Mouse (Mus musculus) embryonic fibroblast, embryonic 13.5 days (primary cell): Measurements from ENCODE around the gene Negr1. TPM values are rescaled to one million over a fixed set of nuclear protein-coding genes. Genes with fewer than 3 reads are reported as not detected.

Experiments
- H3K27ac ChIP-seq: 2 replicates; pipeline ENCODE4 v1.5.1; 2012; ENCODE audit warnings: low read length, control low read depth, inconsistent platforms; ENCODE audit not compliant: insufficient read depth
- H3K4me1 ChIP-seq: 2 replicates; pipeline ENCODE4 v1.6.1; 2011; ENCODE audit warnings: low read length; ENCODE audit not compliant: control insufficient read depth, insufficient read depth
- H3K4me3 ChIP-seq: 2 replicates; pipeline ENCODE4 v1.5.1; 2011; ENCODE audit warnings: mild to moderate bottlenecking, control low read depth, low read length; ENCODE audit not compliant: insufficient read depth
- CTCF ChIP-seq: IDR thresholded peaks from 2 replicates; pipeline ENCODE4 v1.5.1; 2011; ENCODE audit warnings: mild to moderate bottlenecking, control low read depth, low read length, moderate library complexity, borderline replicate concordance; ENCODE audit not compliant: insufficient read depth
- POLR2A ChIP-seq: IDR thresholded peaks from 2 replicates; pipeline ENCODE4 v1.6.1; 2011; ENCODE audit warnings: low read depth, mild to moderate bottlenecking, control low read depth, low read length, moderate library complexity
- polyA plus RNA-seq: library from polyadenylated mRNA; stranded (reverse); fragments of >200 nt; gene quantifications from 2 replicates; pipeline ENCODE4 v1.2.4, GENCODE M21; 2011; ENCODE audit warnings: low read depth; ENCODE audit not compliant: missing spikeins, insufficient read length

Gene Negr1
- polyA plus RNA-seq, 1 experiment = 2.2 TPM

DNA sequence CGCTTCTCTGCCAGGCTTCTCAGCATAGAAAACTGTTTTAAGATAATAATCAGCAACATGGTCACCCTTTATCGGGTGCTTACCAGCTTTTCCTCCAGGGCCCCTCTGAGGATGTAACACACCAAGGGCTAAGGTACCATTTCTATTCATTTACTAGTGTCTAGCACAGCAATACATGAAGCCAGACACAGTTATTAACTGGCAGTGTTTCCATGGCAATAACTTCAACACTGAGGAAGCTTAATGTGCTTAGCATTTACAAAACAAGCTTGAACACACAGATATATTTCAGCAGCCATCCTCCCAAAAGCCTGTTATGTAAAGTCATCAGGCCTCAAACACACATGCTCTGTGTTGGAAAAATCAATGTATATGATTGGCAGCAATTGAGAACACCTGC is 620.4 kb downstream of the Negr1 start:
- H3K27ac ChIP-seq = no peak overlapping the region
- no peaks in the 10 kb centered on the region for H3K4me1 ChIP-seq
- no peak for TF ChIP-seq POLR2A
- TF ChIP-seq CTCF = no peak
- H3K4me3 ChIP-seq = no peak overlapping the region

DNA sequence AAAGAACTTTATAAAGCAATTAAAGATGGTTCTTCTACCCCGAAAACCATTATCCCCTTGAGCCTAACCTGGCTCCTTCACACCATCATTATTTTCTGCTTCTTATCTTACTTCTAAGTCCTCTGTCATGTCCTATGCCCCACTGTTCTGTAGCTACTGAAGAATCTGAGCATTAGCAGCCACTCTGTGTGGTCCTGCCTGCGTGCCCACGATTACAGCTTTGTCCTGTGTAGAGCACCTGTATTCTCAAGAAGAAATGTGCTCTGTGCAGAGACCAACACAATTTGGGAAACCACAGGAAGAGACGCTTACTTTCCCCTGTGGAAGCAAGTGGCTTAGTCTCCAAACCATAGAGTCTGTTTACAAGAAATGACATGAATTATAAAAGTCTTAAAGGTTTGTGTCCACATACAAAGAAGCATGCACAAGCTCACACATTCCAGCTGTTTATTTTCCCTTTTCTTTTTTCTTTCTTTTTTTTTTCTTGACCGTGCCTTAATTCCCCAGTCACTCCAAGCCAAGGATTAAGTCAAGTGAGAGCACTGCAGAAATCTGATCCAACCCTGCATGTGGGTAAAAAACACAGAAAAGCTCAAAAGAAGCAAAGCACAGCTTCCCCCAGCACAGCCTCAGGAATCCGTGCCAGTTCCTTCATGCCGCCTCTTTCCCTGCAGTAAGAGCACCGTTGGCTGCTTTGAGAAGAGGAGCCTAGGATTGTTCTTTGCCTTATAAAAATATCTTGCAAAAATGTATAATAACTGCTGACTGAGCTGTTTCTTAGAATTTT is 627.5 kb downstream of the Negr1 start:
- Histone ChIP-seq H3K4me3 (no peak overlapping the region), H3K27ac (no peak overlapping the region), H3K4me1 (peaks cover 8% of the 10 kb centered on the region)
- TF ChIP-seq POLR2A = no peak
- no peak for TF ChIP-seq CTCF

DNA sequence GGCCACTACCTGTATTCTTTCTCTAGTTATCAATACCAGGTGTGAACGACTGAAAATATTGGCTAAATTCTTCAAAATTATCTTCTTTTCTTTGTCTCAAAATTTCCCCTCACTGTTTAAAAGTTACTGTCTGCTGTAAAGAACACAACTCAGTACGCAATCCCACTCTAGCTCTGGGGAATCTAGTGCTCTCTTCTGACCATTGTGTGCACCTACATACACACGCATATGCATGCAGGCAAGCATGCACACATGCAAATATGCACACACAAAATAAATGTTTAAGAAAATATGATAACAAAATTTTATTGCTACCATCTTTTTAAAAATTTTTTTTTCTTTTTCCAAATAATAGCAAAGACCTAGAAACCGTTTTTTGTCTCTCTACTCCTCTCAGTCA is 628.2 kb downstream of the Negr1 start:
- Histone ChIP-seq H3K4me1 (peaks cover 8% of the 10 kb centered on the region), H3K4me3 (no peak overlapping the region), H3K27ac (no peak overlapping the region)
- TF ChIP-seq CTCF (no peak), POLR2A (no peak)

DNA sequence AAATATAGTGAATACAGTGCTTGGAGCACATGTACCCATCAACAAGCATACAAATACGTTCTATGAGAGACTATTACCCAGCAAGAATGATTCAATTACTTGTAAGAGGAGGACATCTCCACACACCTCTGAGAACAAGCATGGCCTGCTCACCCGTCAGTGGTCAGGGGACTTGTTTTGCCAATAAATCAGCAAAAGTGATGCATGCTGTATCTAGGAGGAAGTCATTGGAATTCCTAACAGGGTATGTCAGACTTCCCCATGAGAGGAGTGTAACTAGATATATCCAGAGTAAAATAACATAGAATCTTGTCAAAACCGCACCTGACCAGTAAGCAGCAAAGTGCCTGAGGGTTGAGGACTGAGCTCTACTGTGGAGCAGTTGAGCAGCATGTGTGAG is 629.0 kb downstream of the Negr1 start:
- H3K4me1 ChIP-seq = peaks cover 8% of the 10 kb centered on the region
- H3K27ac ChIP-seq = no peak overlapping the region
- TF ChIP-seq POLR2A = no peak
- TF ChIP-seq CTCF = no peak
- H3K4me3 ChIP-seq = no peak overlapping the region

DNA sequence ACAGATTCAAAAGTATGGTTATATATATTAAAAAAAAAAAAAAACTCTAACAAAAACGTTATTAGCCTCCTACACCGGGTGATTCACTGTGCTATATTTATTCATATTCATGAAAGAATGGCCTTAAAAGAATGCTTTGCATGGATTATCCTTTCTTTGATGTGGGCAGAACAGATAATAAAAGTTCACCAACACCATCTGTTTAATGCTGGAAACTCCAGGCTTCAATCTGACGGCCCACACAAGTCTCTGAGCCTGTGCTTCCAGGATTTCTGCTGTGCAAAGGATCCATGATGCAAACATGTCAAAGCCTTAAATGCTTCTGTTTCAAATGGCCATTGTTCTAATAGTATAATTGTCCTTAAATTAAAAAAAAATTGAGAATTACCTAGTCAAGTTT is 630.4 kb downstream of the Negr1 start:
- Histone ChIP-seq H3K27ac (no peak overlapping the region), H3K4me1 (peaks cover 8% of the 10 kb centered on the region), H3K4me3 (no peak overlapping the region)
- no peak for TF ChIP-seq CTCF
- TF ChIP-seq POLR2A = no peak

DNA sequence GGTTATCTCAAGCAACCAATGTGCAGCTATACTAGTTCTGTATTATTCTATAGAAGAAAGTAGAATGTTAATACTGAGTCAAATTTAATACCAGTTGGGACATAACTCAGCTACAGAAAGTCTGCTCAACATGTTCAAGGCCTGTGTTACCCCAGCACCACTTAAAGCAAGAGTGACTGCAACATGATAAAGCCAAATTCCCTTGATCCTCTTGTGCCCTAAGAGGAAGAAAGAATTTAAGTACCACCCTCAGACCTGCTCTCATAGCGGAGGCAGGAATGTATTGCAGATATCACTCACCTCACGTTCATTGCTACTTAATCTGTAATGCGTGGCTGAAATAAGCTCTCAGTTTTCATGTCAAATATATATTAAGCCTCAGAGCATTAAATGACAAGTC is 631.5 kb downstream of the Negr1 start:
- H3K4me3 ChIP-seq = no peak overlapping the region
- peaks cover 8% of the 10 kb centered on the region for H3K4me1 ChIP-seq
- H3K27ac ChIP-seq = no peak overlapping the region
- TF ChIP-seq CTCF (no peak), POLR2A (no peak)

DNA sequence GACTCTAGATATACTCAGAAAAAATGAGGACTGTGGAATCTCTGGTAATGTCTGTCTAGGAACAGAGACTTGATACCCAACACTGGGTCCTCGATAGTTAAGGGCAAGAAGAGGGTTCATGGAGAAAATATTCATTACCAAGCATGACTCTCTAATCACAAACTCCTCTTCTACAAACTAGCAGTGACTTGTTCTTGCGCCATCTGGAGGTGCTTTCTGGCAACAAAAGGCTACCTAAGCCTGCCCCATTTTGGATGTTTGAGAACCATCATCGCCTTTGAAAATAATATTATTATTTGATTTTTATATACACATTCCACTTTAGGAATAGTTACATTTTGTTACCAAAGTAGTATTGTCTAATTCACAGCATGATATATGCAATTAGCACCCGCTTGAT is 637.1 kb downstream of the Negr1 start:
- no peaks in the 10 kb centered on the region for H3K4me1 ChIP-seq
- H3K27ac ChIP-seq = no peak overlapping the region
- TF ChIP-seq POLR2A = no peak
- no peak for TF ChIP-seq CTCF
- no peak overlapping the region for H3K4me3 ChIP-seq

DNA sequence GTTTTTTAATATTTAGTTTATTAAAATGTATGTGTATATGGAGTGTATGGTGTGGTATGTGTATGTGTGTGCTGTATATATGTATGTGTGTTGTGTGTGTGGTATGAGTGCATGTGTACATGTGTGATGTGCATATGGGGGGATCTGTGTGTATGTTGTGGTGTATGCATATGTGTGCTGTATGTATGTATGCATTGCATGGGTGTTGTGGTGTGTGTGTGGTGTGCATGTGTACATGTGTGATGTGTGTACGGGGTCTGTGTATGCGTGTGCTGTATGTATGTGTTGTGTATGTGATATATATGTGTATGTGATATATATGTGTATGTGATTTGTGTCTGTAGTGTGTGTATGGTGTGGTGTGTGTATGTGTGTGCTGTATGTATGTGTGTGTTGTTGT is 640.1 kb downstream of the Negr1 start:
- no peaks in the 10 kb centered on the region for H3K4me1 ChIP-seq
- TF ChIP-seq POLR2A (no peak), CTCF (no peak)
- no peak overlapping the region for H3K27ac ChIP-seq
- H3K4me3 ChIP-seq = no peak overlapping the region

DNA sequence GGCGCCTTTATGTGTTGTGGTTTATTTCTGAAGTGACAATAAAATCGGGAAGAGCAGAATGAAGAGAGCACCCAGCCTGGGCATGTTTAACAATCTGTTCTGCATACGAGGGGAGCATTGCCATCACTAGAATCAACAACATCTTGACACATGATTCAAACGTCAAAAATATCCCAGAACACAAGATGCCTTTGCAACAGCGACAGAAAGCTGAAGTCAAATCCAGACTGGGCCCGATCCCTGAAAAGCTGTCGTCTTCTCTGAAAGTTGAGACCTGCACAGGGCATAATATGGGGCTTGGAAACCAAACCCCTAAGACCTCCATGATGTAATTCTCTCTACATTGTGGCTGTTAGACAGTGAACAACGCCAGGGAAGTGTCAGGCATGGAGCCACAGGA is 642.0 kb downstream of the Negr1 start:
- H3K4me1 ChIP-seq = no peaks in the 10 kb centered on the region
- no peak overlapping the region for H3K4me3 ChIP-seq
- no peak overlapping the region for H3K27ac ChIP-seq
- TF ChIP-seq CTCF = no peak

DNA sequence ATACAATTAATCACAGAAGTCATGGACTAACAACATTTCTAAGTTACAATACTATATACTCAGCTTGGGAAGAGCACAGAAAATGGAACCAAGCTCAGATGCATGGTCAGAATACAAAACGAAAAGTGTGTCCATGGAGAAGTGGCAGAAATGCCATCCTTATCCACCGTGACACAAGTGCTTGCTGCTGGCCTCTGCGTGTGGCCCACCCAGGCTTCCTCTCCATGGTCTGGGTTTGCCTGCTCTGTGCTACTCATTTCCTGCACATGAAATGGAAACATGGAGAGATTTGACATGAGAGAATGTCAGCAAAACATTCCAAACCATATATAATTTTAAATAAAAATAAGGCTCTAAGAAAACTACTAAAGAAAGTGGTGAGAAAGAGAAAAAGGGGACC is 645.2 kb downstream of the Negr1 start:
- H3K4me1 ChIP-seq = no peaks in the 10 kb centered on the region
- TF ChIP-seq CTCF (no peak), POLR2A (no peak)
- no peak overlapping the region for H3K4me3 ChIP-seq
- no peak overlapping the region for H3K27ac ChIP-seq
